Mouse (Mus musculus): Measurements from ENCODE around the gene Bend5.

- TF ChIP-seq CTCF (IDR thresholded peaks at IDR 0.05; ENCODE audit: low read depth, low read length), result no peak
- no peak for TF ChIP-seq POLR2A (IDR thresholded peaks at IDR 0.05; ENCODE audit: extremely low read depth, insufficient read depth, low read length)
These were observed 407 bp upstream of the Bend5 start for GRCm38 (mm10) chr4:111414399-111414798.
